Mouse (Mus musculus) C2C12 (cell line): ENCODE data around the gene Wsb1. TPM values are rescaled to one million over a fixed set of nuclear protein-coding genes. Genes with fewer than 3 reads are reported as not detected.
"Not testable (repeated sequence)": the region's sequence is repeated elsewhere in the genome, so short reads cannot be mapped to it uniquely, and the experiment has no call there.

ENCODE experiments used
- H3K27me3 ChIP-seq: one replicate; pipeline ENCODE4 v1.6.1; 2011; ENCODE audit not compliant: control insufficient read depth, insufficient read depth, insufficient read length
- H3K36me3 ChIP-seq: one replicate; pipeline ENCODE4 v1.6.1; 2011; ENCODE audit not compliant: control insufficient read depth, insufficient read depth
- H3K4me3 ChIP-seq: one replicate; pipeline ENCODE4 v1.5.1; 2011; ENCODE audit warnings: mild to moderate bottlenecking, control low read depth; ENCODE audit not compliant: poor library complexity, insufficient read depth, severe bottlenecking
- H3K79me2 ChIP-seq: one replicate; pipeline ENCODE4 v1.6.1; 2011; ENCODE audit not compliant: control insufficient read depth, insufficient read depth
- H3K79me3 ChIP-seq: one replicate; pipeline ENCODE4 v1.6.1; 2011; ENCODE audit warnings: low read depth, control low read depth
- H3ac ChIP-seq: one replicate; pipeline ENCODE3; 2011; ENCODE audit warnings: low read depth; ENCODE audit not compliant: control insufficient read depth, insufficient read length
- CEBPB ChIP-seq: IDR thresholded peaks from one replicate; pipeline ENCODE4 v1.6.1; 2011; ENCODE audit warnings: low read depth, mild to moderate bottlenecking, control low read depth, moderate library complexity
- CTCF ChIP-seq: IDR thresholded peaks from one replicate; pipeline ENCODE4 v1.5.1; 2011; ENCODE audit not compliant: control insufficient read depth, insufficient read depth, insufficient read length
- FOSL1 ChIP-seq: IDR thresholded peaks from one replicate; pipeline ENCODE4 v1.8.0; 2011; ENCODE audit warnings: mild to moderate bottlenecking, low read length; ENCODE audit not compliant: poor library complexity, insufficient read depth, severe bottlenecking
- MAX ChIP-seq: IDR thresholded peaks from one replicate; pipeline ENCODE4 v1.6.1; 2011; ENCODE audit warnings: mild to moderate bottlenecking, control low read depth
- MYOD1 ChIP-seq: IDR thresholded peaks from one replicate; pipeline ENCODE4 v1.6.1; 2011; ENCODE audit warnings: low read depth; ENCODE audit not compliant: control insufficient read depth, insufficient read length
- MYOG ChIP-seq: IDR thresholded peaks from one replicate; pipeline ENCODE4 v1.6.1; 2011; ENCODE audit not compliant: control insufficient read depth, insufficient read length; ENCODE audit errors: extremely low read depth
- USF1 ChIP-seq: IDR thresholded peaks from one replicate; pipeline ENCODE4 v1.6.1; 2011; ENCODE audit warnings: low read depth, mild to moderate bottlenecking, control low read depth, moderate library complexity
- long read RNA-seq, 2 experiments: library from polyadenylated mRNA; unstranded; transcript quantifications; one replicate each; pipeline ENCODE4 v2.0.0; 2019 to 2020
- polyA plus RNA-seq: library from polyadenylated mRNA; unstranded; fragments of >200 nt; fragmentation: generic; extraction: Trizol; gene quantifications from one replicate; pipeline ENCODE4 v1.2.1, GENCODE M21; 2012; ENCODE audit warnings: missing spikeins

The Wsb1 gene
- polyA plus RNA-seq, result 38.5 TPM
- long read RNA-seq, experiment 1, transcript Wsb1-201 (9 exons, 2,476 nt), result major isoform, 21 of 43 reads
- long read RNA-seq, experiment 1, partial matches to known transcripts, result 7 of 43 reads
- long read RNA-seq, experiment 1, other reads (novel, unspliced or antisense), result 11 of 43 reads
- long read RNA-seq, experiment 2, transcript Wsb1-201 (9 exons, 2,476 nt), result major isoform, 327 of 371 reads
- long read RNA-seq, experiment 2, partial matches to known transcripts, result 4 of 371 reads
- long read RNA-seq, experiment 2, other reads (novel, unspliced or antisense), result 40 of 371 reads

GRCm38 (mm10) chr11:79254391-79255098 is at the start of gene Wsb1:
Wsb1 (minus strand) TSS chr11:79254671.
- Histone ChIP-seq H3K79me2 (peaks cover 50% of the 10 kb centered on the region), H3K27me3 (no peaks in the 10 kb centered on the region), H3K79me3 (peaks cover 45% of the 10 kb centered on the region), H3K4me3 (peak within 1 kb of the TSS; percentile 99), H3K36me3 (peaks cover 28% of the 10 kb centered on the region), H3ac (peak within 1 kb of the TSS; percentile 95)
- TF ChIP-seq USF1 (peak; percentile 64), MAX (peak; percentile 95), CEBPB (no peak)

- H3K27me3 ChIP-seq, H3K36me3 ChIP-seq, H3K4me3 ChIP-seq: not testable (repeated sequence)
Measured at GRCm38 (mm10) chr11:79304245-79304644, 49.8 kb upstream of the Wsb1 start.

GRCm38 (mm10) chr11:79303109-79303508 is 48.6 kb upstream of the Wsb1 start:
- Histone ChIP-seq H3K79me3 (no peaks in the 10 kb centered on the region), H3K79me2 (no peaks in the 10 kb centered on the region), H3K36me3 (no peaks in the 10 kb centered on the region), H3ac (no peak overlapping the region), H3K4me3 (no peak overlapping the region), H3K27me3 (no peaks in the 10 kb centered on the region)
- TF ChIP-seq USF1, result no peak
- no peak for TF ChIP-seq CTCF
- no peak for TF ChIP-seq CEBPB
- TF ChIP-seq MAX, result no peak
- TF ChIP-seq MYOG, result no peak
- TF ChIP-seq MYOD1, result no peak

More at GRCm38 (mm10) chr11:79304245-79304644, 49.8 kb upstream of the Wsb1 start:
- not testable (repeated sequence) for H3K79me2 ChIP-seq, H3ac ChIP-seq, H3K79me3 ChIP-seq

GRCm38 (mm10) chr11:79299719-79300431 is 45.4 kb upstream of the Wsb1 start:
- TF ChIP-seq CTCF, result no peak
- TF ChIP-seq MYOD1, result no peak
- Histone ChIP-seq H3K79me3 (no peaks in the 10 kb centered on the region), H3K27me3 (no peaks in the 10 kb centered on the region), H3ac (no peak overlapping the region), H3K79me2 (no peaks in the 10 kb centered on the region), H3K36me3 (no peaks in the 10 kb centered on the region), H3K4me3 (no peak overlapping the region)

DNA sequence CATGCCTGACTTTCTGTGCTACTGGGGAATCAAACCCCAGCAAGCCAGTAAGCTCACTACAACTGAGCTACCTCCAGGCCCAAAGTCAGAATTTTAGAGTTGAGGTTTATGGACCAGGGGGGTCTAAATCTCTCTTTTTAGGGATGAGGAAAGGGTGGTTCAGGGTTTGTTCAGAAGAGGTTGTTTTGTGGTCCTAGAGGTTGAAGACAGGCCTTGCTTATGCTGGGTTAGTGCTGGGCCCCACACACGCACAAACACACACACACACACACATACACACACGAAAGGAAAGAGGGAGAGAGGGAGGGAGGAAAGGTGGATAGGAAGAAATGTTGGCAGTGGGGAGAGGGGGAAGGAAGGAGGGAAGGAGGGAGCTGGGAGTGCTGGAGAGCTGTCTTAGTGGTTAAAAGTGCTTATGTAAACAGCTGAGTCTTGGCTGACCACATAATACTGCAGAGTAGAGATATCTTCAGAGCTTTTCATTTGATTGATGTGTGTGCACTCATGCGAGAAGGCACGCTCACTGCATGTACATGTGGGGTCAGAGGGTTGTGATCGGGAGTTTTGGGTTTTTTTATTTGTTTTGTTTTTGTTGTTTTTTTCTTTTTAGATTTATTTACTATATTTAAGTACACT is 42.5 kb upstream of the Wsb1 start, which contains the start of gene Gm9964:
Gene Gm9964, minus strand, starts transcription at position 51 of the 636 bp plus-strand sequence.
- TF ChIP-seq CTCF, result no peak
- no peak for TF ChIP-seq USF1
- no peak for TF ChIP-seq FOSL1
- TF ChIP-seq MAX, result no peak
- no peak for TF ChIP-seq MYOD1
- TF ChIP-seq MYOG, result no peak
- no peak for TF ChIP-seq CEBPB
- H3K27me3 ChIP-seq, result no peaks in the 10 kb centered on the region
- H3K79me2 ChIP-seq, result no peaks in the 10 kb centered on the region
- no peaks in the 10 kb centered on the region for H3K36me3 ChIP-seq
- H3K4me3 ChIP-seq, result no peak within 1 kb of the TSS
- H3K79me3 ChIP-seq, result no peaks in the 10 kb centered on the region
- H3ac ChIP-seq, result no peak within 1 kb of the TSS
